Mouse (Mus musculus): ENCODE data around the gene Rhobtb1.
A peak's percentile ranks its signal among the peaks of the same experiment; 100 is the strongest.

The Rhobtb1 gene

GRCm38 (mm10) chr10:69210659-69211058, 59.4 kb downstream of the Rhobtb1 start:
- peak; percentile 30 to 40 for DNase-seq (ENCODE audit: low spot score in 2 of 2)

DNA sequence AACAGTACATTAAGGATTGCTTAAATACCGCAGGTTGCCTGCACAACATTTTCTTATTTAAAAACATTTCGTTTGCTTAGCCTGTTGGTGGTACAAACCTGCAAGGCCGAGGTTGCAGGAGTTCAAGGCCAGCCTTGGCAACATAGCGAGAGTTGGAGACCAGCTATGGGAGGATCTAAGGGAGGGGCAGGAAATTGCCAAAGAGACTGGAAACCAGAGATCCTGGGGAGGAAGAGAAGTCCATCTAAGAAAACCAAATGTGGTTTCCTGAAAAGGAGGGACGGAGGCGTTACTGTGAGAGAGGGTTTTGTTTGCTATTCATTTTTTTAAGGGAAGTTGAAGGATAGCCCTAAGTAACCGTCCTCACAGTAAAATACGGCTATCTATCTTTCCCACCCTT, 60.3 kb downstream of the Rhobtb1 start:
- DNase-seq (ENCODE audit: low spot score in 2 of 2), result peak; percentile 15 to 36

DNA sequence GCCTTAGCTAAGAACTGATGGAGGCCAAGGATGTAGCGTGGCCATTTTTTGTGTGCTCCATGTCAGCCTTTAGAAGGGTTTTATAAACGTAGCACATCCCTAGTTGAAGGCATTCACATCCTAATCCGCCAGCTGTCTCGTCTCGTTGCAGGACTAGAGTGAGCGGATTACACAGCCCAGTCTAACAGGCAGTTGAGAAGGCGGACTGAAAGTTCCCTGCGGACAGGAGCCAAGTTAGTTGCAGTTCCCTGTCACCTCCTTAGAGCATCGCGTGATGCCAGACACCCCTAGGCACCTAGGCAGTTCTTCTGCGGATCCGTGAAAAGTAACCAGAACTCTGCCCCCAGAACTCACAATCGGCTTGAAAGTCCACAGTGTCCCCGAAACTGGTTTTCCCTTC, 60.7 kb downstream of the Rhobtb1 start:
- peak in 1 of 2 experiments; percentile 28 for DNase-seq (ENCODE audit: low spot score in 2 of 2)

- peak; percentile 69 to 75 for DNase-seq (ENCODE audit: low spot score in 2 of 2)
These were observed 61.6 kb downstream of the Rhobtb1 start, which contains the start of gene A930033H14Rik for GRCm38 (mm10) chr10:69212542-69213440. TSS of gene A930033H14Rik (minus strand) at chr10:69213098.

- peak in 1 of 2 experiments; percentile 25 for DNase-seq (ENCODE audit: low spot score in 2 of 2)
These were observed 62.2 kb downstream of the Rhobtb1 start for GRCm38 (mm10) chr10:69213451-69213877.

GRCm38 (mm10) chr10:69213986-69214385, 62.8 kb downstream of the Rhobtb1 start:
- no peak for DNase-seq (ENCODE audit: low spot score in 2 of 2)

DNA sequence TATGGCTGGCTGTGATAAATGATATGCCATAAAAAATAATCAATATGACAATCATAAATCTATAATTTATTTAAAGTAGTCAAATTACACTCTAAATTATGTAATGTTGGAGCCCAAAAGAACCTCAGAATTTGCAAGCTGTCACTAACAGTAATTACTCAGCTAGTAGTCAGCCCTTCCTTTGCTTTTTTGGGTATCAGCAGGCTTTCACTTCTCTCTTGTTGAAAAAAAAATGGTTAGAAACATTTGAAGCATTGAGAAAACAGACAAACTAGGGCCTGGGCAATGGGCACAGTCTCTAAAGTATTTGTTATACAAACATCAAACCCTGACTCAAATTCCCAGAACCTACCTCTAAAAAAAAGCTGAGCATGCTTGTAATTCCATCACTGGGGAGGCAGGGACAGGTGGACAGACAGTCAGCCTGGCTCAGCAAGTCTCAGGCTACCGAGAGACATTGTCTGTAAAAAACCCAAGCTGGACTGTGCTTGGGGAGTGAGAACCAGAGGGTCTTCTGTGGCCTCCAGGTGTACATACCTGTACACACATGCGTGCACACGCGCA, 66.0 kb downstream of the Rhobtb1 start:
- DNase-seq (ENCODE audit: low spot score in 2 of 2), result peak in 1 of 2 experiments; percentile 35

DNA sequence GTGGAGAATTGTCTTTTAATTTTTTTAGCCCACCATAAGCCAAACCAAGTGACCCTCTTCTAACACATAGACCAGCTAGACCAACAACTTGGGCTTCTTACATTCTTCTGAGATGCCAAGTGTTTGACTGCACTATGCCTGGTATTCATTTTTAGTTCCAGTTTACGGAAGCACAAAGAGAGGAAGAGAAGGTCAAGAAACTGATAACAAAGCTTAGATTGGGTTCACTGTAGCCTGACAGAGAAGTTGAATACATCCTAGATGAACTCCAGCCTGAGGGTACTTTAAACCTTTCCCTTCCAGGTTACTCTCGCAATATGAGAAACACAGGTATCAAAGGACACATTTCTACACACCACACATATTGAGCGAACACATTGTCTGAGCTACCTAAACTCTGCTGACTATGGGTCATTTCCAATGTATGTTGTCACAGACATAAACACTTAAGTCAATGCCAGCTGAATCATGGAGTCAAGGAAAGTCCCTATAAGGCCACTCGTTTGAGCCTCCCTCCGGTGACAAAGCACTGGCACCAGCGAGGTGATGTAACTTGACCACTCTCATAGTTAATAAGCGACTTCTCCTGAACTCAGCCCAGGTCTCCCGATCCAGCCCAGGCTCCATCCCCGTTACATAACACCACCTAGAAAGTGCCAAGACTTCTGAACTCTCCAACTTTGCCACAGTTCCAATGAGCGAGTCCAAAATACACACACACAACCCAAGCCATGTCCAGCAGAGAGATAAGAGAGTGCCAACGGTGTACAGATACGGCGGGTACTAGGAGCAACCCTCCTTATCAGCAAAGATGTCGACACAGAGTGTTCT, 67.4 kb downstream of the Rhobtb1 start:
- DNase-seq (ENCODE audit: low spot score in 2 of 2), result no peak

GRCm38 (mm10) chr10:69219289-69219626, 68.0 kb downstream of the Rhobtb1 start:
- no peak for DNase-seq (ENCODE audit: low spot score in 2 of 2)

DNA sequence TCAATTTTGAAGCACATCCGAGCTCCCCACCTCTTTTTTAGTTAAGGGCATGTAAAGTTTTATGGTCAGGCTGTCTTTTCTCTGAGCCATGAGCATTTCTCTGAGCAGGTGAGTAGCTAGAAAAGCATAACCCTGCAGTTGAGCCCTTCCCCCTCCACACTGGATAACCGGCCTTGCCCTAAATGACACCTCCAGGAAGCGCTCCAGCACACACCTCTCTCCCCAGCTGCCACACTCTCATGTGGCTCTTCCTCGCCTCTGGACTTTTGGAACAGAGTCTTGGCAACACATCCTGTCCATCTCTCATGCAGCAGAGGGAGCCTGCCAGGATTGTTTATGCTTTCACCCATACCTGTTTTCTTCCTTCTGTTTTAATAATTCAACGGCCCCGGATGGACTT, 69.1 kb downstream of the Rhobtb1 start:
- DNase-seq (ENCODE audit: low spot score in 2 of 2), result no peak

DNA sequence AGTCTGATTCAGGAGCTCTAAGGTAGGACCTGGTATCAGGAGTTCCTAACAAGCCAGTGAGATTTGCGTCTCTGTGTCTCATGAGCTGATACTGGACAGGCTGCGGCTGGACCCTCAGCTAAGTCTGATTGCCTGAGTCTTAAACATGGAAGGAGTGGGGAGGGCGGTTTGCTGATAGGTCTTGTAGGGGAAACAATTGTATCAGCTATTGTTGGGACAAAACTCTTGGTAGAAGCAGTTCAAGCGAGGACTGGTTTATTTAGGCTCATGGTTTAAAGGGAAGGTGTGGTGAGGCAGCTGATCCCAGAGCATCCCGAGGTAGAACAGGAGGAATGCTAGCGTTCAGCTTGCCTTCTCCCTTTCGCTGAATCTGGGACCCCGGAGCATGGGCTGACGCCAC, 69.9 kb downstream of the Rhobtb1 start:
- DNase-seq (ENCODE audit: low spot score in 2 of 2), result no peak

DNA sequence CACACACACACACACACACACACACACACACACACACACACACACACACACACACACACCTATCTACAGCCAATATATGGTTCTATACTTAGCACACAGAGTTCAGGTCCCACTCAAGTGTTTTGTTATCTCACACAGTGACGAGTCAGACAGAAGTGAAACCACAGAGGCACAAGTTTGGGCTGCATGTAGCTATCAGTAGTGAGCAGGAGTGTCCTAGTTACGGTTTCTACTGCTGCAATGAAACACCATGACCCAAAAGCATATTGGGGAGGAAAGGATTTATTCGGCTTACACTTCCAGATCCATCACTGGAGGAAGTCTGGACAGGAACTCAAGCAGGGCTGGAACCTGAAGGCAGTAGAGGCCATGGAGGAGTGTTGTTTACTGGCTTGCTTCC, 70.7 kb downstream of the Rhobtb1 start:
- peak; percentile 64 to 67 for DNase-seq (ENCODE audit: low spot score in 2 of 2)

GRCm38 (mm10) chr10:69223232-69223631, 72.0 kb downstream of the Rhobtb1 start:
- DNase-seq (ENCODE audit: low spot score in 2 of 2), result no peak

- DNase-seq (ENCODE audit: low spot score in 2 of 2), result no peak
These were observed 73.0 kb downstream of the Rhobtb1 start for GRCm38 (mm10) chr10:69224276-69224675.

GRCm38 (mm10) chr10:69225471-69225870, 74.2 kb downstream of the Rhobtb1 start:
- no peak for DNase-seq (ENCODE audit: low spot score in 2 of 2)

DNA sequence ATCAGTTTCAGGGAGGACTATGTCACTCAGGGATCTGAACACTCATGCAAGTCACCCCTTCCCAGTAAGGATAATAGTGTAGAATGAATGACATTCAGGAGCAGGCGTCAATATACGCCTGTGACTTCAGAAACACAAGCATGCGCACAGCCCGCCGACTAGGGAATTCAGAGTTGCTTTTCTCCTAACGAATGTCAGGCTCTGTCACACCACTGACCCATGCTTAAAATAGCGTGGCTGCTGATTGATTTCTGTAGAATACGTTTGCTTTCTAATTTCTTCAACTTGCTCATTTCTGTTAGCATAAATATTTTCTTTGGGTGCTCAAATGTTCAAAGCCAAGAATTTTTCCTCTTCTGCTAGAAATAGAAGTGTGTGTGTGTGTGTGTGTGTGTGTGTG, 74.7 kb downstream of the Rhobtb1 start:
- DNase-seq (ENCODE audit: low spot score in 2 of 2), result no peak

DNA sequence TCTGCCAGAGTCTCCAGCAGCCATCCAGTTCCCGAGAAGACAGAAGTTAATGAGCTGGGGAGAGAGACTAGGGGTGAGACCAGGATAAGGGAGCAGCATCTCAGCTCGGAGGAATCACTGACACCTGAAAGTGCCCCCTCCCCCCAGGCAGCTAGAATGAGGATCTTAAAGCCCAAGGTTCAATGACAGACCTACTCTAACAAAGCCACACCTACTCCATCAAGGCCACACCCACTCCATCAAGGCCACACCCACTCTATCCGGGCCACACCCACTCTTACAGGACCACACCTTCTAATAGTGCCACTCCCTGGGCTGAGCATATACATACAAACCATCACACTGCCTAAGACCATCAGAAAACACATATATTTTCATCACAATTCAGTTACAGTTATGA, 86.0 kb downstream of the Rhobtb1 start:
- no peak for DNase-seq (ENCODE audit: low spot score in 2 of 2)

GRCm38 (mm10) chr10:69237781-69238180, 86.5 kb downstream of the Rhobtb1 start:
- no peak for DNase-seq (ENCODE audit: low spot score in 2 of 2)

DNA sequence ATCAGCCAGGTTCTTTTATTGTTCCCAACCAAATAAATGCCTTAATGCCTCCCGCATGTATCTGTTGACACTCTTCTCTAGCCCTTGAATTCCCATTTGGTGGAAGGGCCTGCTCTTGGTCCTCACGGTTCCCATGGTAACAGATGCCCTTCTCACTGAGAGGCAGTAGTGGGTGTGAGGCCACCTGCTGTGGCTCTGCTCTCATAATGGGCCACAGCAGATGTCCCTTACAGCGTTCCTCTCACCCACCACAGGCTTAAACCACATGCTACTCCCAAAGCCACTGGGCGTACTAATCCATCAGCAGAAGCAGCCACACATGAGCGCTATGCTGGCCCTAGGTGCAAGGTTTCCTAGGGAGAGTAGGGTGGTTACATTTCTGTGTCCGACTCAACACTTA, 87.1 kb downstream of the Rhobtb1 start:
- no peak for DNase-seq (ENCODE audit: low spot score in 2 of 2)

DNA sequence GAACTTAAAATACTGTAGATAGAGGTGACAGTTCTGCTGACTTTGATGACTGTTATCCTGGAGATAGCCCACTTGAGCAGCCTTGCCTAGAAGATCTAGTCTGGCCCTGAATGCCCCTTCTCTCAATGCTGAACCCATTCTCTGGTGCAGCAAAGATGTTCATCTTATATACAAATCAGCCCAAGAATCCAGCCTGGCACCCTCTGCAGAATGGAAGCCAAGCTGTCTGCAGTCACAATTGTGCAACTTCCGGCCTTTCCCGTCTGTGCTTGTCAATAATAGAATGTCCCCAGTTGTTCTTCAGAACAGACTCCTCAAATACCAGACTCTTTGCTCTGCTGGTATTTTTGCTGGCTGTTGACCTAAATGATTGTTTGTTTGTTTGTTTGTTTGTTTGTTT, 89.3 kb downstream of the Rhobtb1 start:
- DNase-seq (ENCODE audit: low spot score in 2 of 2), result no peak

DNA sequence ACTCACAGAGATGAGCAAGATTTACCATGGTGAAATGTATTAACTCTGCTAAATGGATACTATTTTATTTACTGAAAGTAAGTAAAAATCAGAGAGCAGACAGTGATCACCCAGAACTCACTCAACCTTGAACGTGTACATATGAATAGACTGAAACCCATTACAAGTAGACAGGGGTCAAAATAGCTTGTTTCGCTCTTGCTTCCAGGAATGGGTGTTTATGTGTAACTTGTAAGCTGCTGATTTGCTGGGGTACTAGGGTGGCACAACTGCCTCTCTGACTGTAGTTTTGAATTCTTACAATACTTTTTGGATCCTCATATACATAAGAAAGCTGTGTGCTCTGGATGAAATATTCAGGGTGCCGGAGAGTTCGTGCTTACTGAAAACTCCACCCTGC, 93.9 kb downstream of the Rhobtb1 start:
- DNase-seq (ENCODE audit: low spot score in 2 of 2), result no peak
